Mouse (Mus musculus) lung, embryonic 15.5 days (tissue): ENCODE measurements around the gene Hpse. TPM values are rescaled to one million over a fixed set of nuclear protein-coding genes. Genes with fewer than 3 reads are reported as not detected.

ENCODE experiments used
- ATAC-seq: fragments of 200-750 bp; cut with Nextera tagmentation; 2 replicates; pipeline ENCODE4 v1.8.0; 2017; ENCODE audit warnings: moderate number of reproducible peaks, borderline replicate concordance; ENCODE audit not compliant: low FRiP score, low TSS enrichment; ENCODE audit errors: extremely low read depth
- H3K27ac ChIP-seq: fragments of 300-500 bp; sonication (generic); 2 replicates; pipeline ENCODE4 v1.5.1; 2015; ENCODE audit warnings: moderate library complexity, mild to moderate bottlenecking, inconsistent platforms
- H3K27me3 ChIP-seq: fragments of 300-500 bp; sonication (generic); 2 replicates; pipeline ENCODE4 v1.6.1; 2015; ENCODE audit warnings: inconsistent platforms
- H3K36me3 ChIP-seq: fragments of 300-500 bp; sonication (generic); 2 replicates; pipeline ENCODE4 v1.6.1; 2015; ENCODE audit warnings: inconsistent platforms
- H3K4me1 ChIP-seq: fragments of 300-500 bp; sonication (generic); 2 replicates; pipeline ENCODE4 v1.6.1; 2015; ENCODE audit warnings: inconsistent platforms
- H3K4me2 ChIP-seq: fragments of 300-500 bp; sonication (generic); 2 replicates; pipeline ENCODE4 v1.6.1; 2015; ENCODE audit warnings: inconsistent platforms, mild to moderate bottlenecking, moderate library complexity
- H3K4me3 ChIP-seq: fragments of 300-500 bp; sonication (generic); 2 replicates; pipeline ENCODE4 v1.5.1; 2015; ENCODE audit warnings: mild to moderate bottlenecking, inconsistent platforms
- H3K9ac ChIP-seq: fragments of 300-500 bp; sonication (generic); 2 replicates; pipeline ENCODE4 v1.6.1; 2015; ENCODE audit warnings: inconsistent platforms
- H3K9me3 ChIP-seq: fragments of 300-500 bp; sonication (generic); 2 replicates; pipeline ENCODE4 v1.6.1; 2016; ENCODE audit warnings: inconsistent platforms
- WGBS: fragments of 180-500 bp; shearing (Covaris S2); methylation state at CpG from one replicate; pipeline ENCODE4 v1.1.7; 2015; 5-methylcytosine and 5-hydroxymethylcytosine counted together
- polyA plus RNA-seq: library from polyadenylated mRNA; unstranded; fragments of >200 nt; fragmentation: Nextera tagmentation; extraction: Ambion mirVana; gene quantifications from 2 replicates; pipeline ENCODE4 v1.2.1, GENCODE M21; 2015

The Hpse gene
- 5.0 and 5.1 TPM in 2 replicates for polyA plus RNA-seq

- 0 out of 2 replicates have a peak, but pooled peaks cover 7% of the 10 kb centered on the region for H3K4me1 ChIP-seq
- H3K9ac ChIP-seq: peak within 1 kb of the TSS; percentile 36; the same call in 1 of the 2 replicates
- H3K4me2 ChIP-seq: peak within 1 kb of the TSS; percentile 96
- peak; percentile 88 for ATAC-seq
- H3K27me3 ChIP-seq: no peaks in the 10 kb centered on the region
- peak within 1 kb of the TSS; percentile 52 for H3K4me3 ChIP-seq
- no peak within 1 kb of the TSS for H3K27ac ChIP-seq
- no peaks in the 10 kb centered on the region for H3K9me3 ChIP-seq
- WGBS: under 1% methylated on average over 54 of the region's 56 CpGs
- no peaks in the 10 kb centered on the region for H3K36me3 ChIP-seq
Observed at GRCm38 (mm10) chr5:100719235-100720088, at the start of gene Hpse. TSS of gene Hpse (minus strand) at chr5:100719716.

- no peak for ATAC-seq
- H3K27me3 ChIP-seq: no peaks in the 10 kb centered on the region
- no peaks in the 10 kb centered on the region for H3K4me1 ChIP-seq
- H3K9ac ChIP-seq: no peak overlapping the region
- H3K4me2 ChIP-seq: no peak overlapping the region
- no peak overlapping the region for H3K4me3 ChIP-seq
- H3K27ac ChIP-seq: no peak overlapping the region
- no peaks in the 10 kb centered on the region for H3K9me3 ChIP-seq
- peaks cover 51% of the 10 kb centered on the region for H3K36me3 ChIP-seq
- 92% methylated on average over 7 of the region's 7 CpGs for WGBS
Observed at GRCm38 (mm10) chr5:100766026-100766425, 46.5 kb upstream of the Hpse start.

- no peaks in the 10 kb centered on the region for H3K9me3 ChIP-seq
- H3K36me3 ChIP-seq: peaks cover 34% of the 10 kb centered on the region
- H3K9ac ChIP-seq: no peak overlapping the region
- no peak for ATAC-seq
- H3K27me3 ChIP-seq: no peaks in the 10 kb centered on the region
- H3K4me1 ChIP-seq: no peaks in the 10 kb centered on the region
- no peak overlapping the region for H3K4me2 ChIP-seq
- no peak overlapping the region for H3K4me3 ChIP-seq
- WGBS: 82% methylated on average over 7 of the region's 7 CpGs
- H3K27ac ChIP-seq: no peak overlapping the region
Observed at GRCm38 (mm10) chr5:100761736-100762135, 42.2 kb upstream of the Hpse start.

- H3K4me2 ChIP-seq: no peak overlapping the region
- no peaks in the 10 kb centered on the region for H3K9me3 ChIP-seq
- H3K27ac ChIP-seq: no peak overlapping the region
- peaks cover 25% of the 10 kb centered on the region for H3K36me3 ChIP-seq
- no peak overlapping the region for H3K4me3 ChIP-seq
- 81% methylated on average over 10 of the region's 10 CpGs for WGBS
- no peaks in the 10 kb centered on the region for H3K4me1 ChIP-seq
- no peak overlapping the region for H3K9ac ChIP-seq
- ATAC-seq: no peak
- H3K27me3 ChIP-seq: no peaks in the 10 kb centered on the region
Observed at GRCm38 (mm10) chr5:100760049-100760663, 40.6 kb upstream of the Hpse start.

- Histone ChIP-seq H3K9me3 (no peaks in the 10 kb centered on the region), H3K27ac (no peak overlapping the region), H3K4me2 (no peak overlapping the region), H3K27me3 (no peaks in the 10 kb centered on the region), H3K36me3 (peaks cover 7% of the 10 kb centered on the region), H3K4me1 (no peaks in the 10 kb centered on the region), H3K4me3 (no peak overlapping the region), H3K9ac (no peak overlapping the region)
- WGBS: 92% methylated on average over 5 of the region's 5 CpGs
- ATAC-seq: no peak
Observed at GRCm38 (mm10) chr5:100758121-100758520, 38.6 kb upstream of the Hpse start.

GRCm38 (mm10) chr5:100753407-100753806 lies 33.9 kb upstream of the Hpse start:
- Histone ChIP-seq H3K4me3 (no peak overlapping the region), H3K9me3 (no peaks in the 10 kb centered on the region), H3K36me3 (no peaks in the 10 kb centered on the region), H3K9ac (no peak overlapping the region), H3K27ac (no peak overlapping the region), H3K27me3 (no peaks in the 10 kb centered on the region), H3K4me1 (no peaks in the 10 kb centered on the region), H3K4me2 (no peak overlapping the region)
- no peak for ATAC-seq
- 53% methylated on average over 7 of the region's 7 CpGs for WGBS

- no peaks in the 10 kb centered on the region for H3K9me3 ChIP-seq
- ATAC-seq: no peak
- no peaks in the 10 kb centered on the region for H3K4me1 ChIP-seq
- H3K27ac ChIP-seq: no peak overlapping the region
- no peak overlapping the region for H3K9ac ChIP-seq
- 52% methylated on average over 4 of the region's 4 CpGs for WGBS
- H3K27me3 ChIP-seq: no peaks in the 10 kb centered on the region
- no peaks in the 10 kb centered on the region for H3K36me3 ChIP-seq
- no peak overlapping the region for H3K4me3 ChIP-seq
- no peak overlapping the region for H3K4me2 ChIP-seq
Observed at GRCm38 (mm10) chr5:100751655-100752054, 32.1 kb upstream of the Hpse start.

GRCm38 (mm10) chr5:100750617-100751255 lies 31.2 kb upstream of the Hpse start:
- 71% methylated on average over 10 of the region's 10 CpGs for WGBS
- no peak for ATAC-seq
- no peak overlapping the region for H3K27ac ChIP-seq

GRCm38 (mm10) chr5:100738802-100739201 lies 19.3 kb upstream of the Hpse start:
- Histone ChIP-seq H3K36me3 (no peaks in the 10 kb centered on the region), H3K4me1 (no peaks in the 10 kb centered on the region), H3K9me3 (no peaks in the 10 kb centered on the region), H3K4me3 (no peak overlapping the region), H3K27ac (no peak overlapping the region), H3K4me2 (no peak overlapping the region), H3K27me3 (no peaks in the 10 kb centered on the region), H3K9ac (no peak overlapping the region)
- ATAC-seq: no peak
- 87% methylated on average over 8 of the region's 8 CpGs for WGBS

More at GRCm38 (mm10) chr5:100750617-100751255, 31.2 kb upstream of the Hpse start:
- H3K4me1 ChIP-seq: no peaks in the 10 kb centered on the region
- no peak overlapping the region for H3K9ac ChIP-seq
- no peaks in the 10 kb centered on the region for H3K27me3 ChIP-seq
- H3K4me2 ChIP-seq: no peak overlapping the region
- no peak overlapping the region for H3K4me3 ChIP-seq
- H3K9me3 ChIP-seq: no peaks in the 10 kb centered on the region
- no peaks in the 10 kb centered on the region for H3K36me3 ChIP-seq

- Histone ChIP-seq H3K4me3 (no peak overlapping the region), H3K9ac (no peak overlapping the region), H3K27me3 (no peaks in the 10 kb centered on the region), H3K9me3 (no peaks in the 10 kb centered on the region), H3K4me2 (no peak overlapping the region), H3K4me1 (no peaks in the 10 kb centered on the region), H3K27ac (no peak overlapping the region), H3K36me3 (no peaks in the 10 kb centered on the region)
- ATAC-seq: no peak
- 80% methylated on average over 8 of the region's 8 CpGs for WGBS
Observed at GRCm38 (mm10) chr5:100736919-100737318, 17.4 kb upstream of the Hpse start.

- ATAC-seq: no peak
- Histone ChIP-seq H3K27ac (no peak overlapping the region), H3K9me3 (no peaks in the 10 kb centered on the region), H3K9ac (no peak overlapping the region), H3K4me3 (no peak overlapping the region), H3K27me3 (no peaks in the 10 kb centered on the region), H3K36me3 (no peaks in the 10 kb centered on the region), H3K4me1 (no peaks in the 10 kb centered on the region), H3K4me2 (no peak overlapping the region)
- WGBS: 54% methylated on average over 4 of the region's 4 CpGs
Observed at GRCm38 (mm10) chr5:100734535-100734934, 15.0 kb upstream of the Hpse start.

GRCm38 (mm10) chr5:100728757-100729156 lies 9.2 kb upstream of the Hpse start:
- H3K9me3 ChIP-seq: no peaks in the 10 kb centered on the region
- no peak overlapping the region; the same call in 1 of the 2 replicates for H3K4me2 ChIP-seq
- H3K27me3 ChIP-seq: no peaks in the 10 kb centered on the region
- no peaks in the 10 kb centered on the region for H3K36me3 ChIP-seq
- no peak overlapping the region for H3K4me3 ChIP-seq
- H3K27ac ChIP-seq: no peak overlapping the region
- 61% methylated on average over 13 of the region's 13 CpGs for whole genome bisulfite sequencing
- no peak for ATAC-seq
- no peak overlapping the region for H3K9ac ChIP-seq
- H3K4me1 ChIP-seq: no peaks in the 10 kb centered on the region
